Mouse (Mus musculus): Measurements from ENCODE around the gene Nfs1.

DNA sequence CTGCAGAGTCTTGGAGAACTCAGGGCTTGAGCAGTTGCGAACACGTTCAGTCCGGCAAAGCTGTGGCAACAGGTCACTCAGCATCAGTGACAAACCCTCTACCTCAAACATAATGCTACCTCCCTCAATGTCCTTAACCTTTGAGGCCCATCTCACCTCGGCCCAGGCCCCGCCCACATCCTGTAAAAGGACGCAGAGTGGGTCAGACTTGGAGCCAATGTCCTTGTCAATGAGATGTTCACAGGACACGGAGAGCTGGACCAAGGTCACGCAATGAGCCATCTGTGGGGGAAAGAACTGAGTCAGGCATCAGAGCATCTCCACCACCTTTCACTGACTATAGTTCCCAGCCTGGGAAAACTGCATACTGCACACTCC lies 64.8 kb downstream of the Nfs1 start:
- TF ChIP-seq CTCF (IDR thresholded peaks at IDR 0.05; ENCODE audit: insufficient read depth, low read depth, low read length) (no peak), POLR2A (IDR thresholded peaks at IDR 0.05; ENCODE audit: insufficient read depth, low read depth, low read length) (no peak)

Measured in olfactory bulb, adult 2 months (tissue).